Mouse (Mus musculus): ENCODE data around the gene Lta.

Lta gene

DNA sequence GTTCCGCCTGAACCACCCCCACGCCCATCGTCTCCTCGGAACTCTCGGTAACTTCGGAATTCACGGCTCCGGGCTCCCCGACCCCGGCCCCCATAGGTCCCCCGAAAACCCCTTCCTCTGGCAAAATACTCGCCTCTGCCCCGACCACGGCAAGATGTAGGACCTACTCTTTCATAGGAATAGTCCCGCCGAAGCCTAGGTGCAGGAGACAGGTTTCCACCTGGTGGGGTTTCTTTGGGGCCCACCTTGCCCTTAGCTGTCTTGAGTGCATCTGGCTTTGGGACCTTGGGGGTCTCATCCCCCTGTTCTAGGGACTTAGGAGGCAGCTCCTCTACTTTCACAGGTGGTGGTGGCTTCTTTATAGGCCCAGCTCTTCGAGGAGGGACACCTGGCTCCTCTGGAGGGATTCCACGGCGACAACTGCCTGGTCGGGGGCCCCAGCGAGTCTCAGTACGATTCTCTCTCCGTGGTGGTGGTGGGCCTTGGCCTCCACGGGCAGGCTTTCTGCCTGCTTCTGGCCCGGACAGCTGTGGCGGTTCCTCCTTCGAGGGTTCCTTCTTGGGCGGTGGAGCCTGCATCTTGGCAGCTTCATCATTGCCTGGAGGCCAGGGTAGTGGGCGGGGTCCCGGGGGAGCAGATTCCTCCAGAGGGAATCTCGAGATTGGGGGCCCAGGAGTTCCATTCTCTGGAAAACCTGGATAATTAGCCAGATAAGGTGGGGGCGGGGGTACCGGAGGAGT, 48.5 kb downstream of the Lta start:
- DNase-seq: no peak

GRCm38 (mm10) chr17:35155451-35155850, 49.7 kb downstream of the Lta start:
- no peak for DNase-seq

GRCm38 (mm10) chr17:35154616-35155015, 50.5 kb downstream of the Lta start:
- no peak for DNase-seq

- DNase-seq: no peak
These were observed 51.2 kb downstream of the Lta start for GRCm38 (mm10) chr17:35153931-35154330.

All from B cell, adult 2 months (primary cell).